Mouse (Mus musculus): ENCODE results near the gene Pou3f4. TPM values are rescaled to one million over a fixed set of nuclear protein-coding genes. Genes with fewer than 3 reads are reported as not detected.

The Pou3f4 gene
- total RNA-seq (2023) = not detected in 2 replicates

DNA sequence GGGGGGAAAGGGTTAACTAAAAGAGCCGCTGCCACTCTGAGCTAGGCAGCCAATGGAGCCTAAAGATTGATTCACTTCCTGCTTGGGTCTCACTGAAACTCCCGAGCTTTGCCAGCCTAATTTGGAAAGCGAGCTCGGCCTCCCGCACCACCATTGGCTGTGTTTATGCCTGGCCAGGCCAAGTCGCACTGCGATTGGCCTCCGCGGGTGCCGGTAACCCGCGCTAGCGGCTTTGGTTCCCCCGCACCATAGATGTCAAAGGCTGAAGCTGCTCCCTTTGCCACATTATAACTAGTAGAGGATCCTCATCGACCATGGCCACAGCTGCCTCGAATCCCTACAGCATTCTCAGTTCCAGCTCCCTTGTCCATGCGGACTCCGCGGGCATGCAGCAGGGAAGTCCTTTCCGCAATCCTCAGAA is at the start of gene Pou3f4:
Gene Pou3f4 (plus strand): TSS at position 130 of the 421 bp plus-strand sequence.

All from neutrophil, adult 65 days (primary cell).